Mouse (Mus musculus) forelimb bud, embryonic 11.5 days (tissue): ENCODE data around the gene Aurkaip1.

Experiments used
- DNase-seq: peaks from one replicate; pipeline ENCODE4 v3.0.0-alpha.2; 2012; ENCODE audit warnings: low read depth, low spot score

Gene Aurkaip1

GRCm38 (mm10) chr4:155829866-155830265 lies 1.2 kb upstream of the Aurkaip1 start:
- no peak for DNase-seq

- no peak for DNase-seq
Observed at GRCm38 (mm10) chr4:155830596-155830995, 476 bp upstream of the Aurkaip1 start.

GRCm38 (mm10) chr4:155831831-155832230 lies 759 bp downstream of the Aurkaip1 start:
- no peak for DNase-seq

DNA sequence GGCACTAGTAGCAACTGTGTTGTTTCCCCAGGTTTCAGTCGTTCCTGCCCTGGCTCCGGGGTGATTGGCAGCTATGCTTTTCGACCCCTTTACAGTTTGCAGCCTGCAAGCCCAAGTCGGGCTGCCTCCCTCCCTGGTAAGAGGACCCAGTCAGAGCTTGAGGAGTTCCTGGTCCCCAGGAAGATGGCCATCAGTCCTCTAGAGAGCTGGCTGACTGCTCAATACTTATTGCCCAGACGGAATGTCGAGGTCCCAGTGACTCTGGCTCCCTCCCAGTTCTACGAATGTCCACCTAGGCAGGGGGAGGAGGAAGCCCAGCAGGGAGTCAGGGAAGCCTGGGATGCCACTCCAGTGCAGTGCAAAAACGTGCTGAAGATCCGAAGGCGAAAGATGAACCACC lies 1.2 kb downstream of the Aurkaip1 start:
- no peak for DNase-seq

GRCm38 (mm10) chr4:155833234-155833633 lies 2.2 kb downstream of the Aurkaip1 start:
- no peak for DNase-seq

DNA sequence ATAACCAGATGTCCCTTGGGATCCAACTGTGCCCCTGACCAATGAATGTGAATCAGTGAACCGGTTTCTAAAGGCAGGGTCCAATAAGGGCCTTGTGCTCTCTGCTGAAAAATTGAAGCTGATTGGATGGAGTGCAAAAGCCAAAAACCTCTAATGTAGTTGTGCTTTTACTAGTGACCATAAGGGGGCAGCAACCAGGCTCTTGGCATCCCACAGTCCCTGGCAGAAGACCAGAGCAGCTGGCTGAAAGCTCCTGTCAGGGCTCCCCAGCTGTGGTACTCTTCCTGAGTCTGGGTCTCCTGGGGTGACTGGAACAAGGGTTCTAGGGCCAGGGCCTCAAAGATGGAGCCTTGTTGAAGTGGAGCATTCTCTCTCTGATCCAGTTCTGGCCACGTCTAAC lies 2.8 kb downstream of the Aurkaip1 start:
- peak; percentile 79 for DNase-seq

- no peak for DNase-seq
Observed at GRCm38 (mm10) chr4:155837404-155838010, 6.4 kb downstream of the Aurkaip1 start.

DNA sequence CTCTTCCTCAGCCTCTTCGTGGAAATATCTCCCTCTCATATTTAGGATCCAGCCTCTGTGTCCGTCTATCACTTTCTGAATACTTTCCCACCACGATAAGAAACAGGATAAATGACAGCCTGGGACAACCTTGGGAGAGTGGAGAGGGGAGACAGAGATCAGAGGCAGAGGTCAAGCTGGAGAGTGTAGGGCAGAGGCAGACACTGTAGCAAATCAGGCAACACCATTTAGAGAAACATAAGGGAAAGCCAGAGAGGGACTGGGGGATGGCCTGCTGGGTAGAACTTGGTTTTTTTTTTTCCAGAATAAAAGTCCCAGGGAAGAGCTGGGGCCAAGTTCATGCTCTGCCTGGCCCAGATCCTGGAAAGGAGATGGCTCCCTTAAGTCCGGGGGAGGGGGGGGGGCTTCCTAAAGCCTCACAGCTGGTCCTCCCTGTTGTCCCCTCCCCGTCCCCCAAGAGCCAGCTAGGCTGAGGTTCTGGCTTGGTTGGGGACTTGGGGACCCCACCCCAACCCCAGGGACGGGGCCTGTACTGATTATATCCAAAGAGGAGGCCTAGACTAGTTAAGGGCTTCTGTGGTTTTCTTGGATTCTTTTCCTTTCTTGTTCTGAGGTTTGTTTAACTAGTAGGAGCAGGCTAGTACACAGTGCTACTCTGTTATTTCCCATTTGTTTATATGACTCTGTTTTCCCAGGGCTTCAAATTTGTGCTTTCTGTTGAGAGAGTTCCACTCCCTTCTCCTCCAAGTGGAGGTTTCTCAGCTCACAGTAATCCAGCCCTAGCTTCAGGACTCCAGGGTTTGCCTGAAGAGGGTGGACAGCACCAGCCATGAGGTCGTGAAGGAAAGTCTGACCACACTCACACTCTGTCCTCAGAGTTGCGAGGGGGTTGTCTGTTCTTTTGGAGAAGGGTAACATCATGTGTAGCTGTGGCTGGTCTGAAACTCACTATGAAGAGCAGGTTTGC lies 7.4 kb downstream of the Aurkaip1 start:
- DNase-seq: no peak

GRCm38 (mm10) chr4:155839483-155839910 lies 8.4 kb downstream of the Aurkaip1 start, which contains the start of gene Mxra8:
Gene Mxra8, plus strand, starts transcription at chr4:155839680.
- DNase-seq: peak; percentile 75

GRCm38 (mm10) chr4:155840076-155841002 lies 9.3 kb downstream of the Aurkaip1 start:
- no peak for DNase-seq

- peak; percentile 35 for DNase-seq
Observed at GRCm38 (mm10) chr4:155841003-155841454, 10.0 kb downstream of the Aurkaip1 start.

- no peak for DNase-seq
Observed at GRCm38 (mm10) chr4:155841651-155842270, 10.7 kb downstream of the Aurkaip1 start.

DNA sequence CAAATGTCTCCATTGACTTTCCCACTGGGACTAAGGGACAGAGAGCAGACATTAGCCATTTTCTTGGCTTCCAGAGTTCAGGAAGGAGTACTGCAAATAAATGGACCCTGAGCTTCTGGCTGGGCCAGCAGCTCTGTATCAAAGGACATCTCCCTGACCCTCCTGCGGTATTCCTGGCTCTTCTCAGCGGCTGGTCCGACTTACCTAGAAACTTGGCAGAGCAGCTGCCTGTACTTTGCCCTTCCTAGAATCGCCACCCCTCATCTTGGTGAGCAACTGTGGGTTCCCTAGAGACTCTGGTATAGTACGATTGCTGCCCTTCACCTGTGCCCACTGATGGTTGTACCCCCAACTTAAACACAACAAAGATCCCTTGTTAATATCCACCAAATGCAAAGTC lies 12.2 kb downstream of the Aurkaip1 start:
- no peak for DNase-seq

GRCm38 (mm10) chr4:155846871-155847578 lies 16.0 kb downstream of the Aurkaip1 start, which contains the start of gene Dvl1:
Gene Dvl1, plus strand, starts transcription at chr4:155847402.
- peak; percentile 91 for DNase-seq

DNA sequence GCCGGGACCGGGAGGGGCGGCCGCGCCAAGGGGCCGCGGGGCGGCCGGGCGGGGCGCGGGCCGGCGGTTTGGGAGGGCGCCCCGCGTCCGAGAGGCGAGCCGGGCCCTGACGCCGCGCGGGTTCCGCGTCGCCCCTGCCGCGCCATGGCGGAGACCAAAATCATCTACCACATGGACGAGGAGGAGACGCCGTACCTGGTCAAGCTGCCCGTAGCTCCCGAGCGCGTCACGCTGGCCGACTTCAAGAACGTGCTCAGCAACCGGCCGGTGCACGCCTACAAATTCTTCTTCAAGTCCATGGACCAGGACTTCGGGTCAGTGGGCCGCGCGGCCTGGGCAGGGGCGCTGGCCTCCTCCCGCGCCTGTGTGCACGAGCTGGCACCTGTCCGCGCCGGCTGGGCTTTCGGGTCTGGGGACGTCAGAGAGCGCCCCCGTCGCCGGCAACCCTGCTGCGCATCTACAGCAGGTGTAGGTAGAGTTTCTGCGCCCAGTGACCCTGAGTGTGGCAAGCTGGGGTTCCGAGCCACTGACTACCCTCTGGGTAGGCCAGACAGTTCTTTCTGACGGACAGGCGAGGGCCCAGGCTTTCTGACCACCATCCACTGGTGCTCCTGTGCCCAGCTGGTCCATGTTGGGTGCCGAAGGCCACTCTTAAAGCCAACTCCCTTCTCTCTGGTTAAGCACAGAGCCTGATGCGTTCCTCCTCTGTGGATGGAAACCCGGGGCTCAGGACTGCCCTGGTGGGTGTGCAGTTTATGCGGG lies 16.7 kb downstream of the Aurkaip1 start:
- DNase-seq: no peak

DNA sequence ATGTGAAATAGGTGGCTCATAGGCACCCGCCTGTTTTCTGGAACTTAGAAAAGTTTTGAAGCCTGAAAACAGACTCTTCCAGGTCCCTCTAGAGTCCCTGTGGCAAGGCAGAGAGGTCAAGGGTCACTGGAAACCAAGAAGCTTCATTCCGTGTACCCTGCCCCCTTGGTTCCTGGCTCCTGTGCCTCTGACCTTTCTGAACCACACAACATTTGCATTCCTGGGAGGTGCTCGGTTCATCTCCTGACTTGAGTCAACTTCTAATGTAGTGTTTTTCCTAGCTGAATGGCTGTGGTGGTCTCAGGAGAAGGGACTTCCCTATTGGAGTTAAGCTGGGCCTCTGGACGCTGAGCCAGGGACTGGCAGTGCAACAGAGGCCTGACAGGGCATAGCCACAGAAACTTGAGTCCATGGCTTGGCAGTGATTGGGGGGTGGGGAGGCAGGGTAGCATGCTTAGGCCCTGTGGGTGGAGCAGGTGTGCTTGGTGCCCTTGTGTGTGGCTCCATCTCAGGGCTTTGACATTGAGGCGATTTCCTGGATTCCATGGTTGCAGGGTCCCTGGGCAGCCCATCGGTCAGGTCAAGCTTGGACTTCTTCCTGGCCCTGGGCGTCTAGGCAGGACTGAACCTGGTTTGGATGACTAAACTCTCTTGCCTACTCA lies 17.5 kb downstream of the Aurkaip1 start:
- DNase-seq: no peak

DNA sequence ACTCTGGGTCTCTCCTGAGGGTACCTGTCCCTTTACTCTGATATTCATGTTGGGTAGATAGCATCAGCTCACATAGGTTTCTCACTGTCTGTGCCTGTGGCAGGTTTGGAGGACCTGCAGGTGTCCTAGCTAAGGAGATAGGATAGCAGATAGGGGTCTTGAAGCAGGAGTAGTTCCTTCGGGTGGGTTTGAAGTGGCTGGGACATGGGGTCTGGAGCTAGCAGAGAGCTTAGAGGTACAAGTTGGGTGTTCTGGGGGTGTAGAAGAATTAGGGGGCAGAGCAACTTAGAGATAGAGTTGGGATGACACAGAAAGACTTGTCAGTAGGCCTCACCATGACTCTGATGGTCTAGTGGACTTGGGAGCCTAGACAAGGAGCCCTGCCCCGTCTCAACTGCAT lies 18.3 kb downstream of the Aurkaip1 start:
- no peak for DNase-seq

DNA sequence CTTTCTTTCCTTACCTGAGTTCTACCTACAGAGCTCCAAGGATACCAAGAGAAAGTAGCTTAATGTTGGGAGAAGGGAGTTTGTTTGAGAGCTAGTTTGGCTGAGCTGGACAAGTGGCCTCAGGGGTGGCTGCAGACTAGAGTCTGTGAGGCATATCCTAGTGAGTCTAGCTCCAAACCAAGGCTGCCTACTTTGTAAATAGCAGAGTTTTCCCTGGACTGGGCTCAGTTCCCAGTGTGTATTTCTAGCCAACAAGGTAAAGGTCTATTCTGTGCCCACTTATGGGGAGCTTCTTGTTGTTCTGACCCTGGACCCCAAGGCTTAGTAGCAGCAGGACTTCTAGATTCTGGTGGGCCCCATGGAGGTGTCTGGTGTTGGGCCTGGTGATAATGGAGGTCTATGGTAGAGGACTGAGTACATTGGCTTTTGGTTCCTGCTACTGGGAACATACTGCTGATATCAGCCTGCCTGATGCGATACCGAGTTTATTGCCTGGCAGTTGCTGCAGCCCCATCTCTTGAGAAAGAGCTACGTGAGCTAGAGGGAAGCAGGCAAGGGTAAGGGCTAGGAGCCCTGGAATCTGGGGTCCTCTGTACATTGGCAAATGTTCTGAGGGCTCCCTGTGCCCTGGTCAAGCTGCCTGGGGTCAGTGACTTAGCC lies 18.9 kb downstream of the Aurkaip1 start:
- DNase-seq: no peak

- DNase-seq: no peak
Observed at GRCm38 (mm10) chr4:155851368-155851767, 20.3 kb downstream of the Aurkaip1 start.
